8 mouse cellular contexts compared by ENCODE assay signal in the genomic region with DNA sequence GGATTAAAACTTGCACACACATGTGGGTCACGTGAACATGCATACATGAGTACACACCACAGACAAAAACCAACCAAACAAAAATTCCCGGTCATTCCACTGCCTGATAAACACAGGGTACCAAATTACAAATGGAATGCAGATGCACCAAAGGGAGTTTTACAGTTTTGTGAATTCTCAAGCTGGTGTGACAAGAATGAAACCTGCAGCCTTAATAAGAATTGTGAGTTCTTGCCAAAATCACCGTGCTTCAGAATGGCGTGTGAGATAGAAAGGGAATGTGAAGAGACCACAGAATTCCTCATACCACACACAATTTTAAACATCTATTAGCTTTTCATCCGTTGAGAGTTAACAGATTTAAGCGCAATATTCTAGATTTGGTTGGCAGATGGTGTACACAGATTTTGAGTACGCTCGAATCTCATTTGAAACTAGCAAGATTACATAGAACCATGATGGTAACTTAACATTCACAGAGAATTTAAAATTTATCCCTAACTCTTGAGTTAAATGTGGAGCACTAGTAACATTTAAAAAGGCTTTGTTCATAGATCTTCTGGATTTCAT. TPM values are rescaled to one million over a fixed set of nuclear protein-coding genes. Genes with fewer than 3 reads are reported as not detected.
DNase-seq lines count a peak whose midpoint lies in the region; ATAC-seq lines count a peak whose summit lies in the region.

No protein-coding gene starts in this region.

- peak; percentile 46 for DNase-seq in layer of hippocampus, adult 9-10 months (ENCODE audit: low spot score)
- DNase-seq in layer of hippocampus, postnatal 25 days (ENCODE audit: extremely low spot score in 1 of 2, low spot score in 1 of 2), result no peak
- peak; percentile 6 for DNase-seq in embryo, embryonic 9.5 days (ENCODE audit: extremely low spot score)
- DNase-seq in left cerebral cortex, adult 9 months (ENCODE audit: low spot score in 2 of 2), result no peak
- no peak for DNase-seq in ovary, adult 18-20 months (ENCODE audit: low spot score)
- DNase-seq in lung, postnatal 25 days (ENCODE audit: low spot score), result no peak

- H3K9ac ChIP-seq in hindbrain, embryonic 15.5 days, result peak overlapping the region; percentile 58; the same call in 1 of the 2 replicates
- H3K9ac ChIP-seq in midbrain, embryonic 16.5 days (ENCODE audit: low read depth, low read length), result peak overlapping the region; percentile 98

- ATAC-seq in hindbrain, embryonic 15.5 days (ENCODE audit: low FRiP score, low read depth), result no peak
- no peak for ATAC-seq in midbrain, embryonic 16.5 days

- H3K4me1 ChIP-seq in hindbrain, embryonic 15.5 days (replicated peaks), result peaks cover 18% of the 10 kb centered on the region
- H3K4me1 ChIP-seq in midbrain, embryonic 16.5 days (ENCODE audit: control insufficient read depth, insufficient read depth, low read length), result peaks cover 16% of the 10 kb centered on the region

- no peaks in the 10 kb centered on the region for H3K27me3 ChIP-seq in hindbrain, embryonic 15.5 days
- no peaks in the 10 kb centered on the region for H3K27me3 ChIP-seq in midbrain, embryonic 16.5 days (ENCODE audit: control insufficient read depth, insufficient read depth, low read depth, low read length)

- peak overlapping the region; percentile 92 for H3K27ac ChIP-seq in hindbrain, embryonic 15.5 days (replicated peaks)
- peak overlapping the region; percentile 97 for H3K27ac ChIP-seq in midbrain, embryonic 16.5 days (ENCODE audit: low read length)

- H3K4me2 ChIP-seq in hindbrain, embryonic 15.5 days, result peak overlapping the region; percentile 89
- H3K4me2 ChIP-seq in midbrain, embryonic 16.5 days (ENCODE audit: low read length), result peak overlapping the region; percentile 62

- H3K36me3 ChIP-seq in hindbrain, embryonic 15.5 days, result no peaks in the 10 kb centered on the region
- H3K36me3 ChIP-seq in midbrain, embryonic 16.5 days (ENCODE audit: control insufficient read depth, insufficient read depth, low read length), result no peaks in the 10 kb centered on the region; the same call in 1 of the 2 replicates

- WGBS in hindbrain, embryonic 15.5 days, result 80% methylated on average over 8 of the region's 8 CpGs
- 71% methylated on average over 8 of the region's 8 CpGs for WGBS in midbrain, embryonic 16.5 days

- peak overlapping the region; percentile 75 for H3K4me3 ChIP-seq in hindbrain, embryonic 15.5 days
- peak overlapping the region; percentile 92 for H3K4me3 ChIP-seq in midbrain, embryonic 16.5 days (ENCODE audit: low read depth, low read length)

- no peaks in the 10 kb centered on the region for H3K9me3 ChIP-seq in hindbrain, embryonic 15.5 days
- H3K9me3 ChIP-seq in midbrain, embryonic 16.5 days (replicated peaks; ENCODE audit: control insufficient read depth, low read length, poor library complexity, severe bottlenecking), result no peaks in the 10 kb centered on the region

RNA-seq across cellular contexts. Expression of gene Picalm, which starts 1.3 kb away (rescaled TPM):
- 100 to 1,000 TPM; 145 to 155 TPM for total RNA-seq in layer of hippocampus, postnatal 25 days (2021)
- 34.2 and 37.4 TPM in 2 replicates for polyA plus RNA-seq in hindbrain, embryonic 15.5 days (2015; fragmentation: Nextera tagmentation; extraction: Ambion mirVana)
- 38.9 and 45.5 TPM in 2 replicates for polyA plus RNA-seq in midbrain, embryonic 16.5 days (2015; fragmentation: Nextera tagmentation; extraction: Ambion mirVana)

Comparison
In these comparisons a context has a peak if more than half of its experiments do, and no peak if none do; other contexts are left out.
1. DNase-seq: peak in layer of hippocampus, adult 9-10 months (single experiment) and embryo, embryonic 9.5 days (single experiment); none in layer of hippocampus, postnatal 25 days (0 of 2), left cerebral cortex, adult 9 months (0 of 2), ovary, adult 18-20 months (single experiment) and lung, postnatal 25 days (single experiment).